Mouse (Mus musculus): ENCODE measurements around the gene Ell3.

GRCm38 (mm10) chr2:121413387-121414042 lies 30.6 kb downstream of the Ell3 start, which contains the start of the genes Pdia3 and Catsper2:
- TF ChIP-seq GATA1 (IDR thresholded peaks at IDR 0.05; ENCODE audit: borderline replicate concordance, low read length) (no peak), FLI1 (IDR thresholded peaks at IDR 0.05; ENCODE audit: low read length) (no peak)

Data from megakaryocyte, embryonic 14.5 days (primary cell).